Mouse (Mus musculus) ES-E14 (cell line): Measurements from ENCODE around the gene Hoxd11.

ENCODE experiments used
- MAFK ChIP-seq: IDR thresholded peaks from 2 replicates; pipeline ENCODE4 v1.6.1; 2014; ENCODE audit warnings: mild to moderate bottlenecking, low read depth, low read length, inconsistent platforms; ENCODE audit not compliant: insufficient read depth
- ZC3H11A ChIP-seq: IDR thresholded peaks from 2 replicates; pipeline ENCODE4 v1.6.1; 2012; ENCODE audit warnings: low read depth, mild to moderate bottlenecking, inconsistent platforms, low read length, borderline replicate concordance

DNA sequence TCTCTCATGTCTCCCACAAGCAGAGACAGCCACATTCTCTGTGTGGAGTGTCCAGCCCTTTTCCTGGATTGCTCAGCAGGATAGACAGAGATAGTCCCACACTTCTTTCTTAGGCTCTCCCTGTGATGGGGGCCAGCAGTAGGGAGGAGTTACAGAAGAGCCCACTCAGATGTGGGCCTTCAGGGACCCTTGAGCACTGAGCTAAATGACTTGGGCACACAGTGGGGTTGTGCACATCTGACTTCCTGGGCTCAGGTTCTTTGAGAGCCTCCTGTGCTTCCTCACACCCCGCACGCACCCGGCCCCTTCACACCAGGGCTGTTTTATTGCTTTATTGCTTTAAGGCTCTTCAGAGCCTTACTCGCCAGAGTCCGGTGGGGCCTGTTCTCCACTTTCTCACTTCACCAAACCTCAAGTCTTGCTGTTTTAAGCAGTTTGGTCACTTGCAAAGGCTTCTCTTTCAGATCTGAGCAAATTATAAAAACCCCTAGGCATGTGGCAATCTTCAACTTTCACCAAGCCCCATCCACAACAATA, 41.7 kb downstream of the Hoxd11 start:
- no peak for TF ChIP-seq ZC3H11A
- no peak for TF ChIP-seq MAFK
